Mouse (Mus musculus) midbrain, embryonic 13.5 days (tissue): ENCODE data around the gene Trak1. TPM values are rescaled to one million over a fixed set of nuclear protein-coding genes. Genes with fewer than 3 reads are reported as not detected.

Experiments
- ATAC-seq: fragments of 200-750 bp; cut with Nextera tagmentation; 2 replicates; pipeline ENCODE4 v1.8.0; 2017; ENCODE audit warnings: mild to moderate bottlenecking, moderate TSS enrichment, moderate library complexity
- H3K27ac ChIP-seq: fragments of 300-500 bp; sonication (generic); 2 replicates; pipeline ENCODE4 v1.5.1; 2015; ENCODE audit warnings: inconsistent platforms, mild to moderate bottlenecking, moderate library complexity
- H3K27me3 ChIP-seq: fragments of 300-500 bp; sonication (generic); 2 replicates; pipeline ENCODE4 v1.6.1; 2015; ENCODE audit warnings: mild to moderate bottlenecking, inconsistent platforms
- H3K36me3 ChIP-seq: fragments of 300-500 bp; sonication (generic); 2 replicates; pipeline ENCODE4 v1.6.1; 2015; ENCODE audit warnings: mild to moderate bottlenecking, inconsistent platforms
- H3K4me1 ChIP-seq: fragments of 300-500 bp; sonication (generic); replicated peaks from 2 replicates; pipeline ENCODE4 v1.6.1; 2015; ENCODE audit warnings: inconsistent platforms
- H3K4me2 ChIP-seq: fragments of 300-500 bp; sonication (generic); replicated peaks from 2 replicates; pipeline ENCODE4 v1.6.1; 2015; ENCODE audit warnings: moderate library complexity, mild to moderate bottlenecking, inconsistent platforms
- H3K4me3 ChIP-seq: fragments of 300-500 bp; sonication (generic); replicated peaks from 2 replicates; pipeline ENCODE4 v1.5.1; 2015; ENCODE audit warnings: mild to moderate bottlenecking, inconsistent platforms
- H3K9ac ChIP-seq: fragments of 300-500 bp; sonication (generic); replicated peaks from 2 replicates; pipeline ENCODE4 v1.6.1; 2015; ENCODE audit warnings: mild to moderate bottlenecking, inconsistent platforms
- H3K9me3 ChIP-seq: fragments of 300-500 bp; sonication (generic); 2 replicates; pipeline ENCODE4 v1.6.1; 2016; ENCODE audit warnings: mild to moderate bottlenecking, inconsistent platforms
- WGBS: fragments of 180-500 bp; shearing (Covaris S2); methylation state at CpG from one replicate; pipeline ENCODE4 v1.1.7; 2015; 5-methylcytosine and 5-hydroxymethylcytosine counted together
- polyA plus RNA-seq: library from polyadenylated mRNA; unstranded; fragments of >200 nt; fragmentation: Nextera tagmentation; extraction: Ambion mirVana; gene quantifications from 2 replicates; pipeline ENCODE4 v1.2.1, GENCODE M21; 2015

Gene Trak1
- polyA plus RNA-seq: 41.1 and 44.8 TPM in 2 replicates

GRCm38 (mm10) chr9:121297171-121298064, at the start of gene Trak1:
TSS of gene Trak1 (plus strand) at chr9:121297502.
- no peaks in the 10 kb centered on the region for H3K9me3 ChIP-seq
- ATAC-seq: peak; percentile 88
- H3K27ac ChIP-seq: peak within 1 kb of the TSS; percentile 73
- H3K4me3 ChIP-seq: peak within 1 kb of the TSS; percentile 80
- H3K9ac ChIP-seq: peak within 1 kb of the TSS; percentile 86
- H3K4me1 ChIP-seq: peaks cover 45% of the 10 kb centered on the region
- peaks cover 6% of the 10 kb centered on the region for H3K27me3 ChIP-seq
- WGBS: under 1% methylated on average over 87 of the region's 116 CpGs
- H3K36me3 ChIP-seq: no peaks in the 10 kb centered on the region
- H3K4me2 ChIP-seq: peak within 1 kb of the TSS; percentile 95

DNA sequence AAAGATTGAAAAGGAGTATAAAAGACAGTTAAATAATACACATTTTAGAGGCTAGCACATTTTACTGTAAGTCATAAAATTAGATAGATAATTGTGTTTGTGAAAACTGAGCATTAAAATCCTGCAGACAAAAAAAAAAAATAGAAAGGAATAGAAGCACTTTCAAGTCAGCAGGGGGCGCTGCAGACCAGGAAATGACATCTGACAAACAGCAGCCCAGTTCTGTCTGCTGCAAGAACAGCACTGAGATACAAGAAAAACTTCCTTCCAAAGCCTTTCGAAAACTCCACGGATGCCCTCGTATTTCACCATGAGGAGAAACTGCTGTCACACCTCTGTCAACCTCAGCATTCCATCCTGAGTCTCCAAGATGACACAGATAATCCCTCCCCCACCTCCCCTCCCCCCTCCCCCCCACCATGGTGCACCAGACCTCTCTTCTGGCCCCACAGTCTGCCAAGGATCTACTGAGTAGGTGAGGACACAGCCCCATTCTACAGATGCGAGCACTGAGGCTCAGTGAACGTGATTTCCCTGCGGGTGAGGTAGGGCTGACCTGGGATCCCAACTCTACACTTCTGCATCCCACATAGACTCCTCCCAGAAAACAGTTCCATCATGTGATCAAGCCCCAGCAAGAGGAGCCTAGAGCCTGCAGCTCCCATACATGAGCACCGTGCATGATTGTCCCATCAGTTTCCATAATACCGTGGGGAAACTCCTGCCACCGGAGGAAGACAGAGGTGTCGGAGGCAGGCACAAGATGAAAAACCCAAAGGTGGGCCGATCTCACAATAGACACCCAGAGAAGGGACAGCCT, 49.1 kb upstream of the Trak1 start:
- 66% methylated on average over 12 of the region's 12 CpGs for WGBS
- peak; percentile 80 for ATAC-seq

GRCm38 (mm10) chr9:121249805-121250204, 47.5 kb upstream of the Trak1 start:
- peaks cover 3% of the 10 kb centered on the region; the same call in 1 of the 2 replicates for H3K36me3 ChIP-seq
- H3K9me3 ChIP-seq: no peaks in the 10 kb centered on the region
- H3K27me3 ChIP-seq: no peaks in the 10 kb centered on the region
- no peak overlapping the region for H3K4me3 ChIP-seq
- no peak overlapping the region for H3K27ac ChIP-seq
- no peak overlapping the region for H3K4me2 ChIP-seq
- WGBS: 65% methylated on average over 14 of the region's 14 CpGs
- ATAC-seq: no peak
- H3K4me1 ChIP-seq: no peaks in the 10 kb centered on the region; the same call in 1 of the 2 replicates
- no peak overlapping the region for H3K9ac ChIP-seq

More for the DNA sequence above, 49.1 kb upstream of the Trak1 start:
- Histone ChIP-seq H3K4me3 (no peak overlapping the region), H3K9ac (no peak overlapping the region), H3K27me3 (no peaks in the 10 kb centered on the region), H3K27ac (no peak overlapping the region), H3K36me3 (no peaks in the 10 kb centered on the region), H3K4me2 (no peak overlapping the region), H3K9me3 (no peaks in the 10 kb centered on the region), H3K4me1 (no peaks in the 10 kb centered on the region; the same call in 1 of the 2 replicates)

- Histone ChIP-seq H3K27me3 (no peaks in the 10 kb centered on the region), H3K4me3 (no peak overlapping the region), H3K4me1 (no peaks in the 10 kb centered on the region; the same call in 1 of the 2 replicates), H3K36me3 (peaks cover 7% of the 10 kb centered on the region; the same call in 1 of the 2 replicates), H3K9ac (no peak overlapping the region), H3K9me3 (no peaks in the 10 kb centered on the region), H3K4me2 (no peak overlapping the region), H3K27ac (no peak overlapping the region)
- no peak for ATAC-seq
- 92% methylated on average over 11 of the region's 11 CpGs for WGBS
These were observed 46.4 kb upstream of the Trak1 start for GRCm38 (mm10) chr9:121250854-121251253.

DNA sequence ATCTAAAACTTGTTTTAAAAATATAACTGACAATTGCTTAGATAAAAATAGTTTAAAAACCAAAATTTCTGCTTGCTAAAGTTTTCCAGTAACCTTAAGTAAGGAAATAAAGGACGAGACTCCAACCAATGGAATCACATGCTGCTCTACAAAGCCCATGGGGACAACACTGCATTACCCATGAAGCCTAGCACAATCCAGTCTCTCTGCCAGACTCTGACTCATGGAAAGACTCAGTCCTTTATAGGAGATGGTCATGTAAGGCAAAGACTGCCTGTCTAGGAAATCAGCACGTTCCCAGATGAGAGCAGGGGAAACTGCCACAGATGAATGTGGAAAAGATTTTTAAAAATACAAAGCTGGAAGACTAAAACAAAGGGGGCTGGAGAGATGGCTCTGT, 43.3 kb upstream of the Trak1 start:
- no peak overlapping the region for H3K9ac ChIP-seq
- H3K9me3 ChIP-seq: no peaks in the 10 kb centered on the region
- no peaks in the 10 kb centered on the region; the same call in 1 of the 2 replicates for H3K4me1 ChIP-seq
- H3K36me3 ChIP-seq: peaks cover 7% of the 10 kb centered on the region; the same call in 1 of the 2 replicates
- H3K4me2 ChIP-seq: no peak overlapping the region
- no peak overlapping the region for H3K4me3 ChIP-seq
- no peaks in the 10 kb centered on the region for H3K27me3 ChIP-seq
- no peak overlapping the region for H3K27ac ChIP-seq
- WGBS: 90% methylated on average over 2 of the region's 2 CpGs
- no peak for ATAC-seq

GRCm38 (mm10) chr9:121254761-121255160, 42.5 kb upstream of the Trak1 start:
- Histone ChIP-seq H3K27me3 (no peaks in the 10 kb centered on the region), H3K4me3 (no peak overlapping the region), H3K9ac (no peak overlapping the region), H3K9me3 (no peaks in the 10 kb centered on the region), H3K27ac (no peak overlapping the region), H3K36me3 (peaks cover 10% of the 10 kb centered on the region; the same call in 1 of the 2 replicates), H3K4me2 (no peak overlapping the region), H3K4me1 (no peaks in the 10 kb centered on the region; the same call in 1 of the 2 replicates)
- no peak for ATAC-seq
- WGBS: 93% methylated on average over 13 of the region's 13 CpGs

GRCm38 (mm10) chr9:121257106-121257505, 40.2 kb upstream of the Trak1 start:
- Histone ChIP-seq H3K27me3 (no peaks in the 10 kb centered on the region), H3K9ac (no peak overlapping the region), H3K27ac (no peak overlapping the region), H3K4me1 (no peaks in the 10 kb centered on the region; the same call in 1 of the 2 replicates), H3K4me2 (no peak overlapping the region), H3K4me3 (no peak overlapping the region), H3K9me3 (no peaks in the 10 kb centered on the region), H3K36me3 (peaks cover 10% of the 10 kb centered on the region; the same call in 1 of the 2 replicates)
- 81% methylated on average over 9 of the region's 9 CpGs for WGBS
- no peak for ATAC-seq

DNA sequence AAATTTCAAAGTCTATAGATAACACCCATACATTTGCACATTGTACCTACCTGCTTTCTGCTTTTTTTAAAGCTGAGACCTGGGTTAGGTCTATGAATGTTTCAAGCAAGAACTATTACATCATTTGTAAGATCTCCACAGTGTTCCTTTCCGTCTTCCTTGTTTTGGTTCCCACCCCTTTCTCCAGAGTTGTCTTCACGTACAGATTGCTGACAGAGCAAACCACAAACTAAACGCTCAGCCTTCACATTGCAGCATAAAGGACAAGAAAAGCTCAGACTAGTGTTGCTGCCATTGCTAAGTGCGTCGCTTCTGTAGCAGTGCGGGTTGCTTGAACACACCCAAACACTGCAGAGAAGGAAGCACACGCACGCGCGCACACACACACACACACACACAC, 32.0 kb upstream of the Trak1 start:
- Histone ChIP-seq H3K27ac (no peak overlapping the region), H3K4me2 (no peak overlapping the region), H3K4me3 (no peak overlapping the region), H3K27me3 (no peaks in the 10 kb centered on the region), H3K9ac (no peak overlapping the region), H3K9me3 (no peaks in the 10 kb centered on the region), H3K4me1 (no peaks in the 10 kb centered on the region), H3K36me3 (0 out of 2 replicates have a peak, but pooled peaks cover 6% of the 10 kb centered on the region)
- 85% methylated on average over 10 of the region's 10 CpGs for WGBS
- no peak for ATAC-seq

DNA sequence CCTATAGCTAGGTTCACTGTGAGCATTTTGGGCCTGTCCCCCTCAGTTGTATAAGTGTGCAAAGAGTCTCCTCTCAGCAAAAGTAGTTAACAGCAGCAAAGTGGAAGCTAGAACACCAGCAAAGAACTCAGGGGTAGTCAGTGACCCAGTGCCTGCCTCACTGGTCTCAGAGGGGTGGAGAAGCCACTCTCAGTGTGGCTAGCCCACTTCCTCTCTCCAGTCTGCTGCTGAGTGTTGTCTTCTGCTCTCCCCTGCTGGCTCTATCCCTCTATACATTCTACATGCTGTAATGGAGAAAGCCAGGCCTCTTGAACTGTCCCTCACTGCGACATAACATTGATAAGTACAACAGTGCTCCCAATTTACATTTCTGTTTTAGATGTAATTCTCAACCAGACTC, 26.2 kb upstream of the Trak1 start:
- H3K4me3 ChIP-seq: no peak overlapping the region
- H3K27me3 ChIP-seq: no peaks in the 10 kb centered on the region
- no peaks in the 10 kb centered on the region for H3K9me3 ChIP-seq
- H3K9ac ChIP-seq: 0 out of 2 replicates have a peak overlapping the region, but pooled peaks have one; percentile 14
- no peak overlapping the region for H3K4me2 ChIP-seq
- ATAC-seq: no peak
- no peak overlapping the region for H3K27ac ChIP-seq
- H3K36me3 ChIP-seq: no peaks in the 10 kb centered on the region
- no peaks in the 10 kb centered on the region for H3K4me1 ChIP-seq
- WGBS: 91% methylated on average over 1 of the region's 1 CpGs

- no peaks in the 10 kb centered on the region for H3K27me3 ChIP-seq
- 0 out of 2 replicates have a peak overlapping the region, but pooled peaks have one; percentile 14 for H3K9ac ChIP-seq
- no peaks in the 10 kb centered on the region for H3K36me3 ChIP-seq
- H3K27ac ChIP-seq: no peak overlapping the region
- H3K4me2 ChIP-seq: no peak overlapping the region
- 81% methylated on average over 4 of the region's 4 CpGs for WGBS
- H3K4me1 ChIP-seq: peaks cover 4% of the 10 kb centered on the region
- ATAC-seq: no peak
- no peaks in the 10 kb centered on the region for H3K9me3 ChIP-seq
- no peak overlapping the region for H3K4me3 ChIP-seq
These were observed 25.7 kb upstream of the Trak1 start for GRCm38 (mm10) chr9:121271561-121271960.

GRCm38 (mm10) chr9:121276745-121277117, 20.6 kb upstream of the Trak1 start:
- H3K4me2 ChIP-seq: peak overlapping the region; percentile 88
- peaks cover 14% of the 10 kb centered on the region for H3K4me1 ChIP-seq
- H3K9ac ChIP-seq: peak overlapping the region; percentile 76
- H3K9me3 ChIP-seq: no peaks in the 10 kb centered on the region
- H3K36me3 ChIP-seq: no peaks in the 10 kb centered on the region
- H3K27ac ChIP-seq: peak overlapping the region; percentile 85; the same call in 1 of the 2 replicates
- 18% methylated on average over 15 of the region's 15 CpGs for WGBS
- no peaks in the 10 kb centered on the region for H3K27me3 ChIP-seq
- H3K4me3 ChIP-seq: peak overlapping the region; percentile 71
- ATAC-seq: no peak
